Mouse (Mus musculus) heart, adult 2 months (tissue): ENCODE measurements around the gene Spo11. TPM values are rescaled to one million over a fixed set of nuclear protein-coding genes. Genes with fewer than 3 reads are reported as not detected.
A peak's percentile ranks its signal among the peaks of the same experiment; 100 is the strongest.

Experiments
- DNase-seq, 2 experiments: peaks; one replicate each; pipeline ENCODE4 v3.0.0; 2021
- H3K27ac ChIP-seq: fragments of 200-600 bp; 2 replicates; pipeline ENCODE4 v1.8.1; 2022
- H3K27me3 ChIP-seq: fragments of 200-500 bp; 2 replicates; pipeline ENCODE4 v1.6.1; 2012; ENCODE audit warnings: mild to moderate bottlenecking, low read length, inconsistent platforms, mixed read lengths; ENCODE audit not compliant: control insufficient read depth, insufficient read depth
- H3K36me3 ChIP-seq: fragments of 200-500 bp; 2 replicates; pipeline ENCODE4 v1.6.1; 2012; ENCODE audit warnings: low read length, inconsistent platforms; ENCODE audit not compliant: control insufficient read depth, insufficient read depth
- H3K4me1 ChIP-seq: fragments of 200-500 bp; 2 replicates; pipeline ENCODE4 v1.6.1; 2011; ENCODE audit warnings: low read length; ENCODE audit not compliant: control insufficient read depth, insufficient read depth
- H3K4me3 ChIP-seq: fragments of 200-600 bp; 2 replicates; pipeline ENCODE4 v1.8.1; 2022
- H3K79me2 ChIP-seq: fragments of 200-500 bp; replicated peaks from 2 replicates; pipeline ENCODE4 v1.6.1; 2012; ENCODE audit warnings: mild to moderate bottlenecking, inconsistent platforms, low read length, moderate library complexity, mixed read lengths; ENCODE audit not compliant: control insufficient read depth, insufficient read depth
- H3K9ac ChIP-seq: fragments of 200-500 bp; 2 replicates; pipeline ENCODE4 v1.6.1; 2012; ENCODE audit warnings: low read depth, mild to moderate bottlenecking, control low read depth, inconsistent platforms, low read length, mixed read lengths
- CTCF ChIP-seq: fragments of 200-600 bp; IDR thresholded peaks from 2 replicates; pipeline ENCODE4 v1.8.1; 2022; ENCODE audit warnings: antibody characterized with exemption, mild to moderate bottlenecking, moderate library complexity
- EP300 ChIP-seq: fragments of 200-500 bp; IDR thresholded peaks from 2 replicates; pipeline ENCODE4 v1.6.1; 2011; ENCODE audit warnings: low read depth, low read length, control low read depth; ENCODE audit not compliant: insufficient read depth
- POLR2A ChIP-seq: fragments of 200-500 bp; IDR thresholded peaks from 2 replicates; pipeline ENCODE4 v1.6.1; 2011; ENCODE audit warnings: mild to moderate bottlenecking, low read depth, low read length, control low read depth; ENCODE audit not compliant: insufficient read depth
- WGBS: fragments of 180-500 bp; shearing (Covaris S2); methylation state at CpG from one replicate; pipeline ENCODE4 v1.1.7; 2018; 5-methylcytosine and 5-hydroxymethylcytosine counted together
- intact Hi-C: fragments of 180-260 bp; cut with DNase I; formaldehyde crosslinking; loops from one replicate; pipeline ENCODE4 v1.15.1; 2025
- polyA plus RNA-seq: library from polyadenylated mRNA; depleted of rRNA; stranded (reverse); fragments of >200 nt; gene quantifications from 2 replicates; pipeline ENCODE4 v1.2.3, GENCODE M21; 2012
- total RNA-seq, 2 experiments: library from RNA; stranded (reverse); gene quantifications; 2 replicates each; pipeline ENCODE4 v1.2.3; 2021

Gene Spo11
- total and polyA plus RNA-seq, 3 experiments, result 0.14 TPM; not detected in 2

- H3K27ac ChIP-seq, result peak overlapping the region; percentile 94
- peaks cover 16% of the 10 kb centered on the region; the same call in 1 of the 2 replicates for H3K4me1 ChIP-seq
- H3K79me2 ChIP-seq, result no peaks in the 10 kb centered on the region; the same call in 1 of the 2 replicates
- peaks cover 2% of the 10 kb centered on the region; the same call in 1 of the 2 replicates for H3K36me3 ChIP-seq
- TF ChIP-seq EP300 (no peak), POLR2A (no peak), CTCF (no peak)
- WGBS, result 60% methylated on average over 8 of the region's 8 CpGs
- no peaks in the 10 kb centered on the region for H3K27me3 ChIP-seq
- intact Hi-C loops, result loop anchor here (2.0 kb wide), 1 partner anchor 20 kb away; no protein-coding TSS in a partner anchor
- peak overlapping the region; percentile 96 for H3K4me3 ChIP-seq
- peak in 1 of 2 experiments; percentile 6 for DNase-seq
- peak overlapping the region; percentile 57 for H3K9ac ChIP-seq
Measured at GRCm38 (mm10) chr2:173024392-173024791, 46.9 kb downstream of the Spo11 start.

- peak in 1 of 2 experiments; percentile 66 for DNase-seq
- Histone ChIP-seq H3K79me2 (no peaks in the 10 kb centered on the region; the same call in 1 of the 2 replicates), H3K4me1 (peaks cover 14% of the 10 kb centered on the region; the same call in 1 of the 2 replicates), H3K36me3 (peaks cover 2% of the 10 kb centered on the region; the same call in 1 of the 2 replicates), H3K9ac (peak overlapping the region; percentile 57), H3K4me3 (peak overlapping the region; percentile 96), H3K27me3 (no peaks in the 10 kb centered on the region), H3K27ac (peak overlapping the region; percentile 94)
- TF ChIP-seq POLR2A, result peak; percentile 33; the same call in 1 of the 2 replicates
- TF ChIP-seq CTCF, result no peak
- no peak for TF ChIP-seq EP300
- intact Hi-C loops, result loop anchor here (2.0 kb wide), 1 partner anchor 20 kb away; no protein-coding TSS in a partner anchor
- 32% methylated on average over 4 of the region's 4 CpGs for WGBS
Measured at GRCm38 (mm10) chr2:173024938-173025337, 47.4 kb downstream of the Spo11 start.

- H3K4me1 ChIP-seq, result peaks cover 15% of the 10 kb centered on the region; the same call in 1 of the 2 replicates
- H3K36me3 ChIP-seq, result peaks cover 2% of the 10 kb centered on the region; the same call in 1 of the 2 replicates
- H3K79me2 ChIP-seq, result no peaks in the 10 kb centered on the region; the same call in 1 of the 2 replicates
- intact Hi-C loops, result no loop called here
- no peak overlapping the region; the same call in 1 of the 2 replicates for H3K4me3 ChIP-seq
- H3K27ac ChIP-seq, result peak overlapping the region; percentile 15; the same call in 1 of the 2 replicates
- WGBS, result 48% methylated on average over 5 of the region's 5 CpGs
- H3K27me3 ChIP-seq, result no peaks in the 10 kb centered on the region
- peak overlapping the region; percentile 17; the same call in 1 of the 2 replicates for H3K9ac ChIP-seq
- TF ChIP-seq POLR2A (no peak), CTCF (no peak), EP300 (no peak)
- no peak for DNase-seq
Measured at GRCm38 (mm10) chr2:173026286-173026685, 48.8 kb downstream of the Spo11 start.

GRCm38 (mm10) chr2:173026688-173027131 lies 49.2 kb downstream of the Spo11 start:
- TF ChIP-seq POLR2A, result 0 out of 2 replicates have a peak, but pooled peaks have one; percentile 13
- TF ChIP-seq EP300, result no peak
- H3K36me3 ChIP-seq, result peaks cover 2% of the 10 kb centered on the region; the same call in 1 of the 2 replicates
- peak overlapping the region; percentile 15; the same call in 1 of the 2 replicates for H3K27ac ChIP-seq
- no peaks in the 10 kb centered on the region for H3K27me3 ChIP-seq
- intact Hi-C loops, result no loop called here
- H3K79me2 ChIP-seq, result no peaks in the 10 kb centered on the region; the same call in 1 of the 2 replicates
- no peak overlapping the region for H3K4me3 ChIP-seq
- H3K4me1 ChIP-seq, result peaks cover 15% of the 10 kb centered on the region; the same call in 1 of the 2 replicates
- WGBS, result 31% methylated on average over 3 of the region's 3 CpGs
- DNase-seq, result peak in 1 of 2 experiments; percentile 55
- H3K9ac ChIP-seq, result peak overlapping the region; percentile 11; the same call in 1 of the 2 replicates

GRCm38 (mm10) chr2:173027169-173027823 lies 49.8 kb downstream of the Spo11 start:
- peak overlapping the region; percentile 15; the same call in 1 of the 2 replicates for H3K27ac ChIP-seq
- intact Hi-C loops, result no loop called here
- H3K4me3 ChIP-seq, result no peak overlapping the region
- TF ChIP-seq POLR2A (no peak), CTCF (no peak), EP300 (no peak)
- no peaks in the 10 kb centered on the region for H3K27me3 ChIP-seq
- peaks cover 2% of the 10 kb centered on the region; the same call in 1 of the 2 replicates for H3K36me3 ChIP-seq
- H3K79me2 ChIP-seq, result no peaks in the 10 kb centered on the region; the same call in 1 of the 2 replicates
- H3K4me1 ChIP-seq, result peaks cover 15% of the 10 kb centered on the region; the same call in 1 of the 2 replicates
- H3K9ac ChIP-seq, result peak overlapping the region; percentile 11; the same call in 1 of the 2 replicates
- DNase-seq, result peak in 1 of 2 experiments; percentile 27
- 67% methylated on average over 6 of the region's 6 CpGs for WGBS
